Mouse (Mus musculus): Measurements from ENCODE around the gene Fras1. TPM values are rescaled to one million over a fixed set of nuclear protein-coding genes. Genes with fewer than 3 reads are reported as not detected.
A peak's percentile ranks its signal among the peaks of the same experiment; 100 is the strongest.

Gene Fras1
- polyA plus RNA-seq, 1 experiment from 2014 or later: 3.6 TPM

DNA sequence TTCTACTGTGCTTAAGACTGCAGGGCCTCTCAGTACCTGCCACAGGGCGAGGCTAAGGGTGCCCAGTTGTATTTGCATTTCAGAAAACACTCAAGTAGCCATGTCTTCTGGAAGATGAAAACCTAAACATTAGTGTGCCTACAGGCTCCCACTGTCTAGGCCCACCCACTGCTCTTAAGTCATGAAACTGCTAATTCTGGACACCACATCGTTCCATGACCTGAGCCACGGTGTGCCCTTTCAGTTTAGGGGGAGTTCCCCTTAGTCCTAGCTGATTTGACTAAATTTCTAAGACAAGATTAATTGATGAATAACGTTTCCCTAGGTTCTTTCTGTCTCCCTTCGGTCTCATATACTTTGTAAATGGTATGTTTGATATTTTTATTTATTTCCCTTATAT is 222.0 kb downstream of the Fras1 start:
- Histone ChIP-seq H3K4me2 (ENCODE audit: low read length) (no peak overlapping the region), H3K4me1 (ENCODE audit: control insufficient read depth, insufficient read depth, low read length) (no peaks in the 10 kb centered on the region), H3K9ac (ENCODE audit: low read length) (no peak overlapping the region), H3K27ac (ENCODE audit: low read depth, low read length) (no peak overlapping the region), H3K27me3 (replicated peaks; ENCODE audit: control insufficient read depth, insufficient read depth, low read length) (no peaks in the 10 kb centered on the region), H3K9me3 (replicated peaks; ENCODE audit: control insufficient read depth, low read length) (no peaks in the 10 kb centered on the region), H3K4me3 (ENCODE audit: low read depth, low read length) (no peak overlapping the region), H3K36me3 (ENCODE audit: control insufficient read depth, insufficient read depth, low read length) (no peaks in the 10 kb centered on the region)
- WGBS: 92% methylated on average over 5 of the region's 5 CpGs
- no peak for ATAC-seq
- DNase-seq (ENCODE audit: low spot score): no peak

DNA sequence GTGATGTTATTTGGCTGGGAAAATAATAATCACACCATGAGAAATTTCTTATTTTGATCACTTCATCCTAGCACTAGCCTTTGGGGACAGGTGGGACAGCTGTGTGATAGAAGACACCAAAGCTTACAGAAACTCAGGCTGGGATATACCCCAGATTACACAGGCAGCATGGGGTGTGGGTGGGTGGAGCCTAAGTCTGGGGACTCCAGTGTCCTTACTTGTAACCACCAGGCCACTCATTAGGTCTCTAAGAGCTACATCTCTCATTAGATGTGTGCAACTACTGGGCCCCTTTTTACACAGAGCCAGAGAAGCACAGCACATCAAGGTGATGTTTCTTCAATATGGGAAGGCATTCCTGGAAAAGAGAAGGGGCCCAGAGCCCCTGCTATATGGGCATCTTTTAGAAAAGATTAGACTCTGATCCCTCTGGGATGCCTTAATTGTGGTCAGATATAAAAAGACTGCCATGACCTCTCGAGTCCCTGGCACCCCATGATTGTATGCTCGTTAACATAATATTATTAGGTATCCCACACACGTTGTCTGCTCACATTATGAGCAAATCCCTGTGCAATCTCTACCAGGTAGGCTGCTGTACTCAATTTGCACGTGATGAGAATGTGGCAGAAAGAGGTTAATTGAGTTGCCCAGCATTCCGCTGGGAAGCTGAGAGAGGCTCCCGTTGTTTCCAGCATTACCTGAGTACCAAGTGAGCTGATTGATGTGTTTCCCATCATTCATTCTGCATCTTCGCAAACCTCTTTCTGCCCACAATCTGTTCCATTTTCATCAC is 230.4 kb downstream of the Fras1 start:
- ATAC-seq (no peak), DNase-seq (ENCODE audit: low spot score) (peak; percentile 12)
- Histone ChIP-seq H3K4me2 (ENCODE audit: low read length) (no peak overlapping the region), H3K4me1 (ENCODE audit: control insufficient read depth, insufficient read depth, low read length) (no peaks in the 10 kb centered on the region), H3K27me3 (replicated peaks; ENCODE audit: control insufficient read depth, insufficient read depth, low read length) (no peaks in the 10 kb centered on the region), H3K9ac (ENCODE audit: low read length) (no peak overlapping the region), H3K27ac (ENCODE audit: low read depth, low read length) (no peak overlapping the region), H3K36me3 (ENCODE audit: control insufficient read depth, insufficient read depth, low read length) (no peaks in the 10 kb centered on the region), H3K9me3 (replicated peaks; ENCODE audit: control insufficient read depth, low read length) (no peaks in the 10 kb centered on the region), H3K4me3 (ENCODE audit: low read depth, low read length) (no peak overlapping the region)
- WGBS: 44% methylated on average over 7 of the region's 7 CpGs

DNA sequence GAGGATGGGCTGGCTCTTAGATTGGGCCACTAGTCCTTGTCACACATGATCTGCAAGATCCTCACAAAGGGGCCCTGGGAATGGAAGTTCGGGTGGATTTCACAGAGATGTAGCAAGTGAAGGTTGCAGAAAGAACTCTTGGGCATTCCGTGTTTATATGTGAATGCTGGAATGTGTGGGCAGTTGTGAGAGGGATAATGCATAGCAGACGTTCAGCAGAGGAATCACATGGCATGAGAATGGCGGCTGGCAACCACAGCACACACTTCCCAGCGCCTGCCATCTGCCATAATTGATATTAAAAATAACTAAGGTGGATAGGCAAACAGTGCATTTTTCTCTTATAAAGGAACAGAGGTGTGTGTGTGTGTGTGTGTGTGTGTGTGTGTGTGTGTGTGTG is 234.3 kb downstream of the Fras1 start:
- Histone ChIP-seq H3K9ac (ENCODE audit: low read length) (no peak overlapping the region), H3K36me3 (ENCODE audit: control insufficient read depth, insufficient read depth, low read length) (no peaks in the 10 kb centered on the region), H3K4me3 (ENCODE audit: low read depth, low read length) (no peak overlapping the region), H3K9me3 (replicated peaks; ENCODE audit: control insufficient read depth, low read length) (no peaks in the 10 kb centered on the region), H3K4me2 (ENCODE audit: low read length) (no peak overlapping the region), H3K27me3 (replicated peaks; ENCODE audit: control insufficient read depth, insufficient read depth, low read length) (no peaks in the 10 kb centered on the region), H3K4me1 (ENCODE audit: control insufficient read depth, insufficient read depth, low read length) (no peaks in the 10 kb centered on the region), H3K27ac (ENCODE audit: low read depth, low read length) (no peak overlapping the region)
- WGBS: 84% methylated on average over 5 of the region's 5 CpGs
- no peak for ATAC-seq
- no peak for DNase-seq (ENCODE audit: low spot score)

DNA sequence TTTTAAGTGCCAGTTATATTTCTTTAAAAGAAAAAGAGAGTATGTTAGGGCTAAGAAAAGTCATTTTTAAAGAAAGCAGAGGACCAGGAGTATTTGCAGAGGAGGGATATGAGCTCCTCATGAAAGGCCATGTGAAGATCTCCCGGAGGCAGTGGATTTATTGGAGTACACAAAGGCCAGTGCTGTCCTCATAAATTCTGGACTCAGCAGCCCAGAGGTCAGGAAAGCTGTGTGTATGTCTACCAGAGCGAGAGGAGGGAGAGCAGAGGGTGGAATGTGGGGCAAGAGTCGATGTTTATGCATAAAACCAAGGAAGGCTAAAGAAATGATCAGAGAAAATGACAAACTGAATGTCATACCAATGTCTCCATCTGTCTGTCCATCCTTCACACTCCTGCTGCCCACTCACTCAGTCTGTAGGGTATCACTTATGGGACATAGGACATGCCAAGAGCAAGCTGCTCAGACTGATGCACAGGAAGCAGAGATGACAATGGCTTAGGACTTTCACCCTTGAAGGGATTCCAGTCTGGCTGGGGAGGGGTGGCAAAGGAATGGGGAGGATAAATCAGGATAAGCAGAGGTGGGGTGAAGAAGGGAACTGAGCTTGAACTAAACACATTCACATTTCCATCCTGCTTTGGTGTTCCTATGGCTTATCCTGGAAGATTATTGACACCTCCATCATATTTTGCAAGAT is 235.0 kb downstream of the Fras1 start:
- no peak overlapping the region for H3K4me2 ChIP-seq (ENCODE audit: low read length)
- DNase-seq (ENCODE audit: low spot score) (no peak), ATAC-seq (no peak)
- H3K36me3 ChIP-seq (ENCODE audit: control insufficient read depth, insufficient read depth, low read length): no peaks in the 10 kb centered on the region
- H3K9ac ChIP-seq (ENCODE audit: low read length): no peak overlapping the region
- no peaks in the 10 kb centered on the region for H3K4me1 ChIP-seq (ENCODE audit: control insufficient read depth, insufficient read depth, low read length)
- 94% methylated on average over 3 of the region's 3 CpGs for WGBS
- H3K27ac ChIP-seq (ENCODE audit: low read depth, low read length): no peak overlapping the region
- no peaks in the 10 kb centered on the region for H3K27me3 ChIP-seq (replicated peaks; ENCODE audit: control insufficient read depth, insufficient read depth, low read length)
- H3K4me3 ChIP-seq (ENCODE audit: low read depth, low read length): no peak overlapping the region
- H3K9me3 ChIP-seq (replicated peaks; ENCODE audit: control insufficient read depth, low read length): no peaks in the 10 kb centered on the region

DNA sequence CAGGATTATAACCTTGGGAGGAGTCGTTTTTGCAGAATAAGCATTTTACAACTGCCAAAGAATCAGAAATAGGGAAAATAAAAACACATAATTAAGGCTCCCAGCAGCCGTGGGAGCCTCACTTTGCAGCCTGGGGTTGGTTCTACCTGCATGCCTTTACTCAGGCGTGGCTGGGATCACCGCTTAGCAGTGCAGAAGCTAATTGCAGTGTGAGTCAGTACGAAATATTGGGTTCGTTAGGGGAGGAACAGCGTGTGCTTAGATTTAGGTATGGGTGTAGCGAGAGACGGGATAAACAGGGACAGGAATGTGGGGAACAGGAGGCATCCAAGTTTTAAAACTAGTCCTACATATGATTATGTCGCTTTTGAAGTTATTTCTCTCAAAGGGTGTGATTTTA is 238.3 kb downstream of the Fras1 start:
- Histone ChIP-seq H3K36me3 (ENCODE audit: control insufficient read depth, insufficient read depth, low read length) (no peaks in the 10 kb centered on the region), H3K27ac (ENCODE audit: low read depth, low read length) (no peak overlapping the region), H3K27me3 (replicated peaks; ENCODE audit: control insufficient read depth, insufficient read depth, low read length) (no peaks in the 10 kb centered on the region), H3K4me1 (ENCODE audit: control insufficient read depth, insufficient read depth, low read length) (no peaks in the 10 kb centered on the region), H3K4me2 (ENCODE audit: low read length) (no peak overlapping the region), H3K9ac (ENCODE audit: low read length) (no peak overlapping the region), H3K4me3 (ENCODE audit: low read depth, low read length) (no peak overlapping the region), H3K9me3 (replicated peaks; ENCODE audit: control insufficient read depth, low read length) (no peaks in the 10 kb centered on the region)
- DNase-seq (ENCODE audit: low spot score) (no peak), ATAC-seq (no peak)
- 58% methylated on average over 10 of the region's 10 CpGs for WGBS

DNA sequence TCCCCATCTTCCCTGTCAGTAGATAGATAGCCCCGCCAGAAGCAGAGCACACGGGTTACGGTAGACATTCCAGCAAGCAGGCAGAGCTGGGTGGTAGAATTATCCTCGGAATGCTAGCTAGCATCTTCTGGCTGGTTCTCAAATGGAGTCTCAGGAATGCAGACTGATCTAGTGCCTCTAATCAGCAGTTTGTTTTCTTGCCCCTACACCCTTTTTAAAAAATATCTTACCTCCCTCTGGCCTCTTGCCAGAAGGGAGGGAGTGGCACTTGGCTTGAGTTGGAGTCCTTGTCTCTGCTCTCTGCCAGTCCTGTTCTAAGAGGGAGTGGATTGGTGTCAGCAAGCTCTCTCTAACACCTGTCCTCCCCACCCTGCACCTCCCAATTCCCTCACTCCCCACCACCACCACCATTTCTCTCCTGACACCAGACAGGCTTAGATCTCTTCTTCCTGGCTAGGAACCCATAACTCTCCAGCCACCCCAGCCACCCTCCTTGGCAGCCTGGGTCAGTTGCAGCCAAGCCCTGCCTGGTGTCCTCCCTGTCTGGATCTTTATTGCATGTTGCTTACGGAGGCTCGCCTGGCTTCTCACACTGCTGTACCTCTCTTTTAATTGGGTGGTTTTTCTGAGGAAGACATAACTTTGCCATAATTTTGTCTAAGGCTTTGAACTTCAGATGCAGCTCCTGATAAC is 243.3 kb downstream of the Fras1 start:
- ATAC-seq (no peak), DNase-seq (ENCODE audit: low spot score) (no peak)
- H3K27ac ChIP-seq (ENCODE audit: low read depth, low read length): no peak overlapping the region
- 73% methylated on average over 6 of the region's 6 CpGs for WGBS
- no peaks in the 10 kb centered on the region for H3K27me3 ChIP-seq (replicated peaks; ENCODE audit: control insufficient read depth, insufficient read depth, low read length)
- H3K9ac ChIP-seq (ENCODE audit: low read length): no peak overlapping the region
- H3K9me3 ChIP-seq (replicated peaks; ENCODE audit: control insufficient read depth, low read length): no peaks in the 10 kb centered on the region
- no peak overlapping the region for H3K4me2 ChIP-seq (ENCODE audit: low read length)
- H3K36me3 ChIP-seq (ENCODE audit: control insufficient read depth, insufficient read depth, low read length): no peaks in the 10 kb centered on the region
- H3K4me1 ChIP-seq (ENCODE audit: control insufficient read depth, insufficient read depth, low read length): no peaks in the 10 kb centered on the region
- H3K4me3 ChIP-seq (ENCODE audit: low read depth, low read length): no peak overlapping the region

DNA sequence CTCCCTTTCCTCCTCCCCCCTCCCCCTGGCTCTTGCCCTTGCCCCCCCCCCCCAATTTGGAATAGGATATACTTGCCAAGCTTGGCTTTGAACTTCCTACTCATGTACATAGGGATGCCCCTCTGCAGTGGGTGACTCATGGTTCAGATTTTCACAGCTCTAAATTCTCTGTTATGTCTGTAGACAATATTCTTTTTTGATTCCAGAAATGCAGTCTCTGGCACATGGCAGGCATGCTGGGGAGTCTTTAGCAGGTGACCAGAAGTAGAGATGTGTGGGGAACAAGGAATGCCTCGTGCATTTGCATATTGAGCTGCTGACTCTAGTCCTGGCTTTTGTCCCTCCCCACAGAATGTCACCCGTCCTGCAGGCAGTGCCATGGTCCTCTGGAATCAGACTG is 244.3 kb downstream of the Fras1 start:
- ATAC-seq: no peak
- Histone ChIP-seq H3K4me3 (ENCODE audit: low read depth, low read length) (no peak overlapping the region), H3K27me3 (replicated peaks; ENCODE audit: control insufficient read depth, insufficient read depth, low read length) (no peaks in the 10 kb centered on the region), H3K4me1 (ENCODE audit: control insufficient read depth, insufficient read depth, low read length) (no peaks in the 10 kb centered on the region), H3K9me3 (replicated peaks; ENCODE audit: control insufficient read depth, low read length) (no peaks in the 10 kb centered on the region), H3K36me3 (ENCODE audit: control insufficient read depth, insufficient read depth, low read length) (no peaks in the 10 kb centered on the region), H3K4me2 (ENCODE audit: low read length) (no peak overlapping the region), H3K27ac (ENCODE audit: low read depth, low read length) (no peak overlapping the region), H3K9ac (ENCODE audit: low read length) (no peak overlapping the region)
- DNase-seq (ENCODE audit: low spot score): no peak
- 54% methylated on average over 2 of the region's 2 CpGs for WGBS

DNA sequence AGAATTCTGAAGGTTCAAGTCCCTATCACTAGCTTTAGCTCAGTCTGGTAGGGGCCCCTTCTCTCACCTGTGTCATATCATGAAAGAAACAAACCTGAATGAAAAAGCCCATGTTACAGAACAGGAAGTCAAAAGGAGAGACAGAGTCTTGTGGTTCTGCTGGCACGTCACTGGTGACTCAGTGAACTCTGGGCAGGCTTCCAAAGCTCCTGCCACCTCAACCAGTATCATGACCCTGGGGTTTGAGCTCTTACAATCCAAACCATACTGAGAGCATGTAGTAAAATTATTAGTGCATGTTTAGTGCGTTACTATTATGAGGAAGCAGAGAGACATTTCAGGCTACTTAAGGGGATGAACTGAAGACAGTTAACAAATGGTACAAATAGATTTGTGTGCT is 246.5 kb downstream of the Fras1 start:
- ATAC-seq (no peak), DNase-seq (ENCODE audit: low spot score) (no peak)
- no peaks in the 10 kb centered on the region for H3K36me3 ChIP-seq (ENCODE audit: control insufficient read depth, insufficient read depth, low read length)
- H3K4me1 ChIP-seq (ENCODE audit: control insufficient read depth, insufficient read depth, low read length): no peaks in the 10 kb centered on the region
- H3K9me3 ChIP-seq (replicated peaks; ENCODE audit: control insufficient read depth, low read length): no peaks in the 10 kb centered on the region
- 82% methylated on average over 2 of the region's 2 CpGs for WGBS
- no peak overlapping the region for H3K27ac ChIP-seq (ENCODE audit: low read depth, low read length)
- H3K9ac ChIP-seq (ENCODE audit: low read length): no peak overlapping the region
- no peaks in the 10 kb centered on the region for H3K27me3 ChIP-seq (replicated peaks; ENCODE audit: control insufficient read depth, insufficient read depth, low read length)
- no peak overlapping the region for H3K4me2 ChIP-seq (ENCODE audit: low read length)
- no peak overlapping the region for H3K4me3 ChIP-seq (ENCODE audit: low read depth, low read length)

DNA sequence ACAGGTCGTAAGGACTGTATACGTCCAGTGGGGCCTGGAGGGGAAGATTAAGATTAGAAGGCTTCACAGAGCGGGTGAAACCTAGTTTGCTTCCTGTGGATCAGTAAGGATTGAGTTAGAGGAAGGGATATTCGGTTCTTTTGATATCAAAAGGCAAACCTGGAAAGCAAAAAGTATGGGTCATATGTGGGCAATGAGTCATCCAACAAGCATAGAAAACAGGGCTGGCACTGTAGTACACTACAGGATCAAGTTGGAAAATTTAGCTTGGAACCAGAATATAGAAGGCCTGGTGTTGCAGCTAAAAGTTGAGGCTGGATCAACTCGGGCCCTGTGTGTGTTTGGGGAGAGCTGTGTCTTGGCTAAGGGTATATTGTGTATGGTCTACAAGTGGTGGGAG is 246.9 kb downstream of the Fras1 start:
- no peak for ATAC-seq
- WGBS: 94% methylated on average over 5 of the region's 5 CpGs
- no peak overlapping the region for H3K4me3 ChIP-seq (ENCODE audit: low read depth, low read length)

More for the DNA sequence above, 246.9 kb downstream of the Fras1 start:
- Histone ChIP-seq H3K4me2 (ENCODE audit: low read length) (no peak overlapping the region), H3K27ac (ENCODE audit: low read depth, low read length) (no peak overlapping the region), H3K36me3 (ENCODE audit: control insufficient read depth, insufficient read depth, low read length) (no peaks in the 10 kb centered on the region), H3K27me3 (replicated peaks; ENCODE audit: control insufficient read depth, insufficient read depth, low read length) (no peaks in the 10 kb centered on the region), H3K9me3 (replicated peaks; ENCODE audit: control insufficient read depth, low read length) (no peaks in the 10 kb centered on the region), H3K4me1 (ENCODE audit: control insufficient read depth, insufficient read depth, low read length) (no peaks in the 10 kb centered on the region), H3K9ac (ENCODE audit: low read length) (no peak overlapping the region)
- no peak for DNase-seq (ENCODE audit: low spot score)
